Mouse (Mus musculus): ENCODE measurements around the gene Ap1b1. TPM values are rescaled to one million over a fixed set of nuclear protein-coding genes. Genes with fewer than 3 reads are reported as not detected.

The Ap1b1 gene
- total RNA-seq (2017) = 69.1 and 72.2 TPM in 2 replicates

GRCm38 (mm10) chr11:4986695-4987486 is at the start of gene Ap1b1:
Gene Ap1b1 (plus strand): TSS chr11:4986824.
- ATAC-seq (replicated peaks; ENCODE audit: low read depth, poor library complexity, severe bottlenecking) = peak; percentile 67

GRCm38 (mm10) chr11:4946530-4946929 is 40.1 kb upstream of the Ap1b1 start:
- 0 out of 2 replicates have a peak, but pooled peaks have one; percentile 9 for ATAC-seq (replicated peaks; ENCODE audit: low read depth, poor library complexity, severe bottlenecking)

- ATAC-seq (replicated peaks; ENCODE audit: low read depth, poor library complexity, severe bottlenecking) = peak; percentile 76
Measured at GRCm38 (mm10) chr11:4946947-4947812, 39.4 kb upstream of the Ap1b1 start.

- no peak for ATAC-seq (replicated peaks; ENCODE audit: low read depth, poor library complexity, severe bottlenecking)
Measured at GRCm38 (mm10) chr11:4947813-4948174, 38.8 kb upstream of the Ap1b1 start, which contains the start of gene Nefh. Gene Nefh (minus strand): TSS chr11:4948064.

GRCm38 (mm10) chr11:4948792-4949191 is 37.8 kb upstream of the Ap1b1 start:
- ATAC-seq (replicated peaks; ENCODE audit: low read depth, poor library complexity, severe bottlenecking) = no peak

GRCm38 (mm10) chr11:4949256-4950044 is 37.2 kb upstream of the Ap1b1 start:
- ATAC-seq (replicated peaks; ENCODE audit: low read depth, poor library complexity, severe bottlenecking) = 0 out of 2 replicates have a peak, but pooled peaks have one; percentile 8

- no peak for ATAC-seq (replicated peaks; ENCODE audit: low read depth, poor library complexity, severe bottlenecking)
Measured at GRCm38 (mm10) chr11:4953401-4953800, 33.2 kb upstream of the Ap1b1 start.

GRCm38 (mm10) chr11:4953918-4954317 is 32.7 kb upstream of the Ap1b1 start:
- ATAC-seq (replicated peaks; ENCODE audit: low read depth, poor library complexity, severe bottlenecking) = no peak; the same call in 1 of the 2 replicates

GRCm38 (mm10) chr11:4963099-4963808 is 23.4 kb upstream of the Ap1b1 start:
- ATAC-seq (replicated peaks; ENCODE audit: low read depth, poor library complexity, severe bottlenecking) = no peak

- no peak for ATAC-seq (replicated peaks; ENCODE audit: low read depth, poor library complexity, severe bottlenecking)
Measured at GRCm38 (mm10) chr11:4966325-4966724, 20.3 kb upstream of the Ap1b1 start.

- ATAC-seq (replicated peaks; ENCODE audit: low read depth, poor library complexity, severe bottlenecking) = peak; percentile 66
Measured at GRCm38 (mm10) chr11:4966888-4967287, 19.7 kb upstream of the Ap1b1 start.

GRCm38 (mm10) chr11:4967549-4967948 is 19.1 kb upstream of the Ap1b1 start:
- ATAC-seq (replicated peaks; ENCODE audit: low read depth, poor library complexity, severe bottlenecking) = peak; percentile 63

GRCm38 (mm10) chr11:4968376-4968775 is 18.2 kb upstream of the Ap1b1 start:
- ATAC-seq (replicated peaks; ENCODE audit: low read depth, poor library complexity, severe bottlenecking) = no peak

GRCm38 (mm10) chr11:4972967-4973870 is 13.4 kb upstream of the Ap1b1 start:
- ATAC-seq (replicated peaks; ENCODE audit: low read depth, poor library complexity, severe bottlenecking) = peak; percentile 73

- no peak; the same call in 1 of the 2 replicates for ATAC-seq (replicated peaks; ENCODE audit: low read depth, poor library complexity, severe bottlenecking)
Measured at GRCm38 (mm10) chr11:4973871-4974256, 12.8 kb upstream of the Ap1b1 start.

- peak; percentile 66 for ATAC-seq (replicated peaks; ENCODE audit: low read depth, poor library complexity, severe bottlenecking)
Measured at GRCm38 (mm10) chr11:4974376-4975122, 12.1 kb upstream of the Ap1b1 start.

GRCm38 (mm10) chr11:4975623-4976022 is 11.0 kb upstream of the Ap1b1 start:
- ATAC-seq (replicated peaks; ENCODE audit: low read depth, poor library complexity, severe bottlenecking) = peak; percentile 37; the same call in 1 of the 2 replicates

- no peak for ATAC-seq (replicated peaks; ENCODE audit: low read depth, poor library complexity, severe bottlenecking)
Measured at GRCm38 (mm10) chr11:4983010-4983409, 3.6 kb upstream of the Ap1b1 start.

Measured in common myeloid progenitor, adult 5-6 weeks (primary cell).